In genomic region chr4:120286761-120287241, GRCm38 (mm10) we compare ENCODE assay signal across 8 mouse cellular contexts. TPM values are rescaled to one million over a fixed set of nuclear protein-coding genes. Genes with fewer than 3 reads are reported as not detected.
DNase-seq lines count a peak whose midpoint lies in the region; ATAC-seq lines count a peak whose summit lies in the region.

No protein-coding gene starts in this region.

- H3K27me3 ChIP-seq in heart, embryonic 15.5 days: peaks cover 68% of the 10 kb centered on the region
- peaks cover 19% of the 10 kb centered on the region for H3K27me3 ChIP-seq in forebrain, embryonic 13.5 days
- peaks cover 39% of the 10 kb centered on the region for H3K27me3 ChIP-seq in limb, embryonic 11.5 days (ENCODE audit: control insufficient read depth, insufficient read depth, low read length)
- peaks cover 48% of the 10 kb centered on the region for H3K27me3 ChIP-seq in neural tube, embryonic 11.5 days (ENCODE audit: control insufficient read depth, insufficient read depth, low read length)

- peaks cover 44% of the 10 kb centered on the region for H3K4me1 ChIP-seq in heart, embryonic 15.5 days (replicated peaks)
- peaks cover 66% of the 10 kb centered on the region for H3K4me1 ChIP-seq in forebrain, embryonic 13.5 days
- H3K4me1 ChIP-seq in limb, embryonic 11.5 days (ENCODE audit: control insufficient read depth, insufficient read depth, low read length): peaks cover 22% of the 10 kb centered on the region
- peaks cover 17% of the 10 kb centered on the region for H3K4me1 ChIP-seq in neural tube, embryonic 11.5 days (ENCODE audit: control insufficient read depth, insufficient read depth, low read length)

- H3K9me3 ChIP-seq in heart, embryonic 15.5 days (replicated peaks): no peaks in the 10 kb centered on the region
- no peaks in the 10 kb centered on the region for H3K9me3 ChIP-seq in forebrain, embryonic 13.5 days (replicated peaks)
- no peaks in the 10 kb centered on the region for H3K9me3 ChIP-seq in limb, embryonic 11.5 days (ENCODE audit: control insufficient read depth, low read length)
- no peaks in the 10 kb centered on the region for H3K9me3 ChIP-seq in neural tube, embryonic 11.5 days (ENCODE audit: control insufficient read depth, low read length)

- no peak for DNase-seq in heart, postnatal 14 days
- DNase-seq in R1 (ENCODE audit: low read depth, low spot score): peak; percentile 38
- peak; percentile 48 for DNase-seq in limb, embryonic 11.5 days (ENCODE audit: low spot score)
- DNase-seq in neural tube, embryonic 11.5 days (ENCODE audit: low spot score): peak; percentile 44
- DNase-seq in gastrocnemius, postnatal 4 days (ENCODE audit: low spot score in 2 of 2): no peak
- DNase-seq in urinary bladder, postnatal 36 days (ENCODE audit: low spot score in 2 of 2): no peak

- H3K27ac ChIP-seq in heart, embryonic 15.5 days: no peak overlapping the region
- peak overlapping the region; percentile 90 for H3K27ac ChIP-seq in forebrain, embryonic 13.5 days
- H3K27ac ChIP-seq in limb, embryonic 11.5 days (replicated peaks; ENCODE audit: low read depth, low read length): no peak overlapping the region
- no peak overlapping the region for H3K27ac ChIP-seq in neural tube, embryonic 11.5 days (ENCODE audit: low read depth, low read length)

- no peak for ATAC-seq in heart, embryonic 15.5 days (replicated peaks; ENCODE audit: insufficient number of reproducible peaks, insufficient read depth, low FRiP score, low read depth)
- ATAC-seq in forebrain, embryonic 13.5 days: no peak
- ATAC-seq in limb, embryonic 11.5 days (ENCODE audit: insufficient number of reproducible peaks, low FRiP score, low TSS enrichment, low read depth): no peak
- ATAC-seq in neural tube, embryonic 11.5 days (ENCODE audit: insufficient read depth, low FRiP score, low TSS enrichment): no peak; the same call in 1 of the 2 replicates

- under 1% methylated on average over 53 of the region's 53 CpGs for WGBS in heart, embryonic 15.5 days
- under 1% methylated on average over 53 of the region's 53 CpGs for WGBS in forebrain, embryonic 13.5 days
- under 1% methylated on average over 52 of the region's 53 CpGs for WGBS in limb, embryonic 11.5 days
- 0% methylated on average over 52 of the region's 53 CpGs for WGBS in neural tube, embryonic 11.5 days

- no peaks in the 10 kb centered on the region for H3K36me3 ChIP-seq in heart, embryonic 15.5 days
- no peaks in the 10 kb centered on the region for H3K36me3 ChIP-seq in forebrain, embryonic 13.5 days (ENCODE audit: poor library complexity, severe bottlenecking)
- H3K36me3 ChIP-seq in limb, embryonic 11.5 days (ENCODE audit: control insufficient read depth, insufficient read depth, low read length): no peaks in the 10 kb centered on the region
- H3K36me3 ChIP-seq in neural tube, embryonic 11.5 days (ENCODE audit: control insufficient read depth, insufficient read depth, low read length): no peaks in the 10 kb centered on the region

- H3K4me3 ChIP-seq in heart, embryonic 15.5 days: peak overlapping the region; percentile 68
- peak overlapping the region; percentile 91 for H3K4me3 ChIP-seq in forebrain, embryonic 13.5 days
- H3K4me3 ChIP-seq in limb, embryonic 11.5 days (ENCODE audit: low read depth, low read length): peak overlapping the region; percentile 53
- H3K4me3 ChIP-seq in neural tube, embryonic 11.5 days (ENCODE audit: low read depth, low read length): peak overlapping the region; percentile 63

- H3K4me2 ChIP-seq in heart, embryonic 15.5 days: peak overlapping the region; percentile 91
- peak overlapping the region; percentile 92 for H3K4me2 ChIP-seq in forebrain, embryonic 13.5 days
- H3K4me2 ChIP-seq in limb, embryonic 11.5 days (ENCODE audit: low read depth, severe bottlenecking): peak overlapping the region; percentile 100
- peak overlapping the region; percentile 99 for H3K4me2 ChIP-seq in neural tube, embryonic 11.5 days (ENCODE audit: low read depth)

- peak overlapping the region; percentile 67 for H3K9ac ChIP-seq in heart, embryonic 15.5 days
- H3K9ac ChIP-seq in forebrain, embryonic 13.5 days: peak overlapping the region; percentile 97
- H3K9ac ChIP-seq in limb, embryonic 11.5 days (ENCODE audit: low read length): peak overlapping the region; percentile 43
- H3K9ac ChIP-seq in neural tube, embryonic 11.5 days (ENCODE audit: low read length): peak overlapping the region; percentile 63

- intact Hi-C loops in heart, postnatal 14 days (cut with DNase I): no loop called here

RNA-seq across cellular contexts. Expression of gene Foxo6, which starts 0.3 kb away (rescaled TPM):
- polyA plus RNA-seq in heart, embryonic 15.5 days (2015; fragmentation: Nextera tagmentation; extraction: Ambion mirVana): 0.05 and 0.18 TPM in 2 replicates
- total RNA-seq in heart, postnatal 14 days (2021): 1 to 10 TPM; 6.1 to 7.2 TPM
- polyA plus RNA-seq in forebrain, embryonic 13.5 days (2015; fragmentation: Nextera tagmentation; extraction: Ambion mirVana): 3.1 and 3.8 TPM in 2 replicates
- 0.07 and 0.11 TPM in 2 replicates for polyA plus RNA-seq in limb, embryonic 11.5 days (2014; fragmentation: Nextera tagmentation; extraction: Ambion mirVana)
- polyA plus RNA-seq in neural tube, embryonic 11.5 days (2014; fragmentation: Nextera tagmentation; extraction: Ambion mirVana): 0.45 and 0.62 TPM in 2 replicates
- total RNA-seq in gastrocnemius, postnatal 4 days (2021): 10 to 100 TPM in 1 of 2 experiments, 1 to 10 TPM in 1; 8.8 to 10.2 TPM

Comparison
In these comparisons a context has a peak if more than half of its experiments do, and no peak if none do; other contexts are left out.
1. H3K9ac ChIP-seq: peak in every context shown above with its lines; median percentile 97 in forebrain, embryonic 13.5 days; 67 in heart, embryonic 15.5 days; 63 in neural tube, embryonic 11.5 days; 43 in limb, embryonic 11.5 days.
2. DNase-seq: peak in R1 (single experiment), limb, embryonic 11.5 days (single experiment) and neural tube, embryonic 11.5 days (single experiment); none in heart, postnatal 14 days (0 of 2), gastrocnemius, postnatal 4 days (0 of 2) and urinary bladder, postnatal 36 days (0 of 2).
3. Peak in every context shown above with its lines, with median percentiles within 50 percentile points of each other: H3K4me2 ChIP-seq and H3K4me3 ChIP-seq.